Mouse (Mus musculus) brain, embryonic 18.5 days (tissue): ENCODE measurements around the gene Xrcc2.

Source experiments
- DNase-seq: peaks from one replicate; pipeline ENCODE4 v3.0.0-alpha.2; 2012; ENCODE audit warnings: low read depth, low spot score

The Xrcc2 gene

GRCm38 (mm10) chr5:25671051-25671450 is 34.6 kb downstream of the Xrcc2 start:
- no peak for DNase-seq

DNA sequence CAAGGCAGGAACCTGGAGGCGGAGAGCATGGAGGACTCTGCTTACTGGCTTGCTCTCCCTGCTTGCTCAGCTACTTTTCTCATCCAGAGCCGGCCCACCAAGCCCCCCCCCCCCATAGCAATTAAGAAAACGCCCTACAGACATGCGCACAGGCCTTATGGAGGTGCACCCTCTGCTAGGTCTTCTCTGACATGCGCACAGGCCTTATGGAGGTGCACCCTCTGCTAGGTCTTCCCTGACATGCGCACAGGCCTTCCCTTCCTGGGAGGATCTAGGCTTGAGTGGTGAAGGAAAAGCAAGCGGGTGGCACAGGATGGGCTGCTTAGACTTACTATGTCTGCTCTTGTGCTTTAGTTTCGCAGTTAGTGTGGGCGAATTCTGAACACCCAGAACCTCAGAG is 37.3 kb downstream of the Xrcc2 start:
- no peak for DNase-seq

- DNase-seq: no peak
Measured at GRCm38 (mm10) chr5:25666684-25667083, 38.9 kb downstream of the Xrcc2 start.

DNA sequence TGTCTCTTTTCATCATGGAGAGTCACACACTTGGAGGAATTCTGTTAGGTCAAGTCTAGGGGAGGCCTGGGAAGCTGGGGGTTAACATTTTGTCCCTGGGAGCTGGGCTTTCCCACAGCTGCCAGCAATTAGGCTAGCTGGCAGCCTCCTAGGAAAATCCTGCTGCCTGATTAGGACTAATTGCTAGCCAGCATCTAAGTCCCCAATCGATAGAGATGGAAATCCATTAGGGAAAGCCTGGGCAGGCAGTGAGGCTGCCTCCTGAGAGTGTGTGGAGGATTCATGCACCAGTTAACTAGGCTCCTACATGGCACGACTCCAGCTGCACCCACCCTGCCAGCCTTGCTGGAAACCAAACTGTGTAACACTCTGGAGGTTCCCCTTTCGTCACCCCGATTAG is 39.5 kb downstream of the Xrcc2 start:
- peak; percentile 51 for DNase-seq

DNA sequence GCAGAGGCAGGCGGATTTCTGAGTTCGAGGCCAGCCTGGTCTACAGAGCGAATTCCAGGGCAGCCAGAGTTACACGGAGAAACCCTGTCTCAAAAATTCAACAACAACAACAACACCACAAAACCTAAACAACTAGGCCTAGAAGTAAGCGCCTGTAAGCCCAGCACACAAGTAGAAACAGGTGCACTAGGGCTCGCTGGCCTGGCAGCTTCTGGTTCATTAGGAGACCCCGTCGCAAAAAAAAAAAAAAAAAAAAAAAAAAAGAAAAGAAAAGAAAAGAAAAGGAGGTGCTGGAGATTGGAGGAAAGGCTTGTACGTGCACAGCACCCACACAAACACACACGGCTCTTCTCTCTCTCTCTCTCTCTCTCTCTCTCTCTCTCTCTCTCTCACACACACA is 40.1 kb downstream of the Xrcc2 start:
- DNase-seq: no peak

GRCm38 (mm10) chr5:25663165-25663564 is 42.5 kb downstream of the Xrcc2 start:
- DNase-seq: no peak

GRCm38 (mm10) chr5:25654578-25654987 is 51.0 kb downstream of the Xrcc2 start:
- DNase-seq: no peak

DNA sequence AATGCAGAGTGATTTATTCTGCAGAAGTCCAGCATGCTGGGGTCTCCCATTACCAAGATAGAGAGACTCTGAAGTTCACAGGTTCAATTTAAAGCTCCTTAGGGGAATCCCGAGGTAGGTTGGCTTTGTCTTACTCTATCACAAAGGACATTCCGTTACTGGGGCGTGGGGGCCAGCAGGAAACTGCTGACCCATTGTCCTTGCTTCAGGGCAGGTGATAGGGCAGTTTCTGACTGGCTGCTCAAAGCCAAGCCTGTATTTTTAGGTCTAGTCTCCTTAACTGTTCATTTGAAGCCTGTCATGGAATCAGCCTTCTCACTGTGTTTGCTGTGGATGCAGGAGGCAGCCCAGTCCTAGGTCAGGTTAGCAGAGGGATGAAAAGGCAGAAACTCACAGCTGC is 52.2 kb downstream of the Xrcc2 start:
- DNase-seq: no peak

DNA sequence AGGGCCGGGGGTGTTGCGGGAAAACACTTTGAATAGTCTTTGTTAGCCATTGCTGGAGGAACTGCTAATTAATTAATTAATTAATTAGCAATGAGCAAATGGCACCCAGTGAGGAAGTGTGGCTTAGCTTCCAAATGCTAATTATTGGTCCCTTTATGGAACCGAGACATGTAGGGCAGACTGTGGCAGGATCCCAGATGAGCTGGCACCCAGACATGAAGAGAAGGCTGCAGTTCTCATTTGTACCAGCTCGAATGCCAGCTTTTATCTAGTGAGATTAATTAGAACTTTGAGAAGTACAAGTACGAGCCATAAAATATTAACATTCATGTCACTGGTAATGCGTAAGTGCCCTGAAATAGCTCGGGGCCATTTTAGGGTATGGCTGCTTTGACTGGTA is 53.2 kb downstream of the Xrcc2 start:
- peak; percentile 39 for DNase-seq

DNA sequence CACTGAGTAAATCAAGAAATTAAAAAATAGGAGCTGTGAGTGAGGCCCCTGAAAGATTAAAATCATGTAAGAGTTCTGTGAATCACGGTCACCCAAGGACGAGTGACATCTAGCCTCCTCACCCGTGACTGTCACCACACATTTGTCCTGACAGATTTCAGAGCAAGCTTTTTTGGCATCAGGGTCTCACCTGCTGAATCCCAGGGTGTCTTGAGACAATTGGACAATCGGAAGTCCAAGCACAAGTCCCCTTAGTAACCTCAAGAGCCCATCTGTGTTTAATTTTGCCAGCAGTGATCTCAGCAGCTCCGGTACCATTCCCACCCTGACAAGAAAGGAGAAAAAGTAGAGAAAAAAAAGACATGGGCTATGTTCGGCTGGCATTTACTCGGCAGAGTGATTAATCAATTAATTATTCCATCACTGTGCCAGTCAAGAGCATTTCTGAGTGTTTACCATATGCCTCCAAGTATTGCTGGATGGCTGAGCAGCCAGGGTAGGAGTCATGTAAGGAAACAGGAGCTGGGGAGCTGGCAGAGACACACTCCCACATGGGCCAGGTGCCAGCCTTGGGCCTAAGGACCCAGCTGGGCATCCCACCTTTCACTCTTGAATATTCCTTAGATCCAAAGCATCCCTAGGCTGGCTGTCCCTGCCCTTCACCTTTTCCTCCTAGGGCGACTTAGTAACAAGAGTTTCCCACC is 59.8 kb downstream of the Xrcc2 start:
- DNase-seq: no peak

DNA sequence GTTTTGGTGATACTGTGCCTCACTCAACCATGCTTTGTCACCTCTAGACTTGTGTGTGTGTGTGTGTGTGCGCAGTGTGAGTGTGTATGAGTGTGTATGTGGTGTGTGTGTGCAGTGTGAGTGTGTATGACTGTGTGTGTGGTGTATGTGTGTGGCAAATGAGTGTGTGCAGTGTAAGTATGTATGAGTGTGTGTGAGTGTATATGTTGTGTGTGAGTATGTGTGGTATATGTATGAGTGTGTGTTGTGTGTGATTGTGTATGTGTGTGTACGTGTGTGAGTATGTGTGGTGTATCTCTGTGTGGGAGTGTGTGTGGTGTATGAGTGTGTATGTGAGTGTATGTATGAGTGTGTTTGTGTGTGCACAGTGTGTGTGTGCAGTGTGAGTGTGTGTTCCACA is 61.1 kb downstream of the Xrcc2 start:
- no peak for DNase-seq

DNA sequence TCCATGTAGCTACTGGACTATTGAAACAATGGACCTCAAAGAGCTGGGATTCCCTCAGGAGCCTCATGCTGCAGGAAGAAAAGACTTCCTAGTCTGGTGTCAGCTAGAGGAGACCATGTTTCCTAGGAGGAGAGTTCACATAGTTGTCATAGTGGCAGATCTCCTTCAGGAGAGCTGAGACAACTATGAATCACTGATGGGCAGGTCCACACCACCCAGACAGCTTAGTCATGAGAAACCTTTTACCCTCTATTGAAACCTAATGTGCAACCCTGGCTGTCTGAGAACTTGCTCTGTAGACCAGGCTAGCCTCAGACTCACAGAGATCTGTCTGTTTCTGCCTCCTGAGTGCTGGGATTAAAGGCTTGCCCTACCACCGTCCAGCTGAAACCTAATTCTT is 62.9 kb downstream of the Xrcc2 start:
- no peak for DNase-seq
